Mouse (Mus musculus): ENCODE results near the gene Gsdme. TPM values are rescaled to one million over a fixed set of nuclear protein-coding genes. Genes with fewer than 3 reads are reported as not detected.

Gsdme gene
- total RNA-seq, 1 experiment from 2014 or later: 13.2 TPM

- ATAC-seq (replicated peaks; ENCODE audit: insufficient number of reproducible peaks, low FRiP score, low TSS enrichment, poor library complexity, severe bottlenecking): no peak
Observed at GRCm38 (mm10) chr6:50205093-50205492, 58.6 kb downstream of the Gsdme start.

GRCm38 (mm10) chr6:50204356-50204755 is 59.3 kb downstream of the Gsdme start:
- ATAC-seq (replicated peaks; ENCODE audit: insufficient number of reproducible peaks, low FRiP score, low TSS enrichment, poor library complexity, severe bottlenecking): no peak

- no peak for ATAC-seq (replicated peaks; ENCODE audit: insufficient number of reproducible peaks, low FRiP score, low TSS enrichment, poor library complexity, severe bottlenecking)
Observed at GRCm38 (mm10) chr6:50193851-50194250, 69.8 kb downstream of the Gsdme start.

GRCm38 (mm10) chr6:50192822-50193221 is 70.8 kb downstream of the Gsdme start:
- no peak for ATAC-seq (replicated peaks; ENCODE audit: insufficient number of reproducible peaks, low FRiP score, low TSS enrichment, poor library complexity, severe bottlenecking)

GRCm38 (mm10) chr6:50192169-50192568 is 71.5 kb downstream of the Gsdme start:
- ATAC-seq (replicated peaks; ENCODE audit: insufficient number of reproducible peaks, low FRiP score, low TSS enrichment, poor library complexity, severe bottlenecking): no peak

- no peak for ATAC-seq (replicated peaks; ENCODE audit: insufficient number of reproducible peaks, low FRiP score, low TSS enrichment, poor library complexity, severe bottlenecking)
Observed at GRCm38 (mm10) chr6:50191605-50192004, 72.1 kb downstream of the Gsdme start.

GRCm38 (mm10) chr6:50189376-50189775 is 74.3 kb downstream of the Gsdme start:
- ATAC-seq (replicated peaks; ENCODE audit: insufficient number of reproducible peaks, low FRiP score, low TSS enrichment, poor library complexity, severe bottlenecking): no peak

- peak; percentile 83 for ATAC-seq (replicated peaks; ENCODE audit: insufficient number of reproducible peaks, low FRiP score, low TSS enrichment, poor library complexity, severe bottlenecking)
Observed at GRCm38 (mm10) chr6:50187955-50188354, 75.7 kb downstream of the Gsdme start.

GRCm38 (mm10) chr6:50180189-50180588 is 83.5 kb downstream of the Gsdme start:
- ATAC-seq (replicated peaks; ENCODE audit: insufficient number of reproducible peaks, low FRiP score, low TSS enrichment, poor library complexity, severe bottlenecking): no peak

GRCm38 (mm10) chr6:50175736-50176135 is 87.9 kb downstream of the Gsdme start:
- ATAC-seq (replicated peaks; ENCODE audit: insufficient number of reproducible peaks, low FRiP score, low TSS enrichment, poor library complexity, severe bottlenecking): no peak

- ATAC-seq (replicated peaks; ENCODE audit: insufficient number of reproducible peaks, low FRiP score, low TSS enrichment, poor library complexity, severe bottlenecking): no peak
Observed at GRCm38 (mm10) chr6:50169771-50170170, 93.9 kb downstream of the Gsdme start.

GRCm38 (mm10) chr6:50168821-50169220 is 94.8 kb downstream of the Gsdme start:
- no peak for ATAC-seq (replicated peaks; ENCODE audit: insufficient number of reproducible peaks, low FRiP score, low TSS enrichment, poor library complexity, severe bottlenecking)

- 0 out of 2 replicates have a peak, but pooled peaks have one; percentile 50 for ATAC-seq (replicated peaks; ENCODE audit: insufficient number of reproducible peaks, low FRiP score, low TSS enrichment, poor library complexity, severe bottlenecking)
Observed at GRCm38 (mm10) chr6:50163013-50163412, 100.6 kb downstream of the Gsdme start.

- ATAC-seq (replicated peaks; ENCODE audit: insufficient number of reproducible peaks, low FRiP score, low TSS enrichment, poor library complexity, severe bottlenecking): no peak
Observed at GRCm38 (mm10) chr6:50159842-50160241, 103.8 kb downstream of the Gsdme start.

- ATAC-seq (replicated peaks; ENCODE audit: insufficient number of reproducible peaks, low FRiP score, low TSS enrichment, poor library complexity, severe bottlenecking): no peak
Observed at GRCm38 (mm10) chr6:50149378-50149777, 114.3 kb downstream of the Gsdme start.

GRCm38 (mm10) chr6:50146158-50146557 is 117.5 kb downstream of the Gsdme start:
- no peak for ATAC-seq (replicated peaks; ENCODE audit: insufficient number of reproducible peaks, low FRiP score, low TSS enrichment, poor library complexity, severe bottlenecking)

- no peak for ATAC-seq (replicated peaks; ENCODE audit: insufficient number of reproducible peaks, low FRiP score, low TSS enrichment, poor library complexity, severe bottlenecking)
Observed at GRCm38 (mm10) chr6:50139526-50139925, 124.1 kb downstream of the Gsdme start.

Other genes starting within 250 kb of the Gsdme start
- 63.6 to 87.6 TPM (median 74.6 TPM) in 3 replicates for gene Mpp6, start 153.6 kb downstream of the Gsdme start, total RNA-seq (2017)
- gene Osbpl3, start 192.3 kb upstream of the Gsdme start, total RNA-seq (2017): 58.3 to 144 TPM (median 65.9 TPM) in 3 replicates